Mouse (Mus musculus): ENCODE results near the gene LTO1. TPM values are rescaled to one million over a fixed set of nuclear protein-coding genes. Genes with fewer than 3 reads are reported as not detected.
A peak's percentile ranks its signal among the peaks of the same experiment; 100 is the strongest.

Gene LTO1
- polyA plus RNA-seq, 1 experiment from 2014 or later = 19.8 TPM

DNA sequence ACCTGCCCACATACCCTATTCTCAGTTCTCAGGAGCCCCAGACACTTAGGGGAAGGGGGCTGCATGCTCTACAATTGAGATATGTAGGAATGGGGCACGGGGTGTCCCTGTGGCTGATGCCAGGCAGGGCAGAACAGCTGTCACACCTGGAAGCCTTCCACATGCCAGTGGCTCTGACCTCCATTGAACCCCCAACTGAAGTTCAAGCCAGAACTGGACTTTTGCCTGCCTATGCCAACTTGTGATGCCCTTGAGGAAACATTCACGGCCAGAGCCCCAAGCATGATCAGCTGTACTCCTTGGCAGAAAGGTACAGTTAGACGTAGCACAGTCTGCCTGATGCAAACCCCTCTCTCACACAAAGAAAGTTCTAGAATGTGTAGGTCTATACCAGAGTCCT, 18.4 kb downstream of the LTO1 start:
- Histone ChIP-seq H3K27me3 (no peaks in the 10 kb centered on the region), H3K27ac (no peak overlapping the region), H3K9me3 (replicated peaks) (no peaks in the 10 kb centered on the region), H3K4me1 (replicated peaks) (peaks cover 19% of the 10 kb centered on the region), H3K4me3 (no peak overlapping the region), H3K36me3 (peaks cover 42% of the 10 kb centered on the region), H3K9ac (no peak overlapping the region), H3K4me2 (no peak overlapping the region)
- ATAC-seq (replicated peaks; ENCODE audit: insufficient number of reproducible peaks, insufficient read depth, low FRiP score, low read depth) = no peak
- WGBS = 86% methylated on average over 3 of the region's 3 CpGs

DNA sequence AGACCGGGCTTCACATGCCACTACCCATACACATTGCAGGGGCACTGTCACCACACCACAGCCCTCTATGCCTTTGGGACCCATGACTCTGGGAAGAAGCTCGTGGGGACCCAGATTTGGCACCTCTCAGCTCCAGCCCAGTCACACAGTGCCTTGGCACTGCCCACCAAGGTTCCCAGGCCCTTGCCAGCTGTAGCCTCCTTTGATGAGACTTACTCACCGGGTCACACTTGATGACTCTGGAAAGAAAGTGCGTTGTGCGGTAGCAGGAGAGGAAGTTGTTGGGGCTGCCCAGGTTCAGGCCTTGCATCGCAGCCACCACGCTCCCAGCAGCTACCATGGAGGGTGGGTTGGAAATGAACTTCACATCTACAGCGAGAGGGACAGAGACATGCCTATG, 18.9 kb downstream of the LTO1 start:
- Histone ChIP-seq H3K27ac (no peak overlapping the region), H3K36me3 (peaks cover 42% of the 10 kb centered on the region), H3K9ac (no peak overlapping the region), H3K27me3 (no peaks in the 10 kb centered on the region), H3K9me3 (replicated peaks) (no peaks in the 10 kb centered on the region), H3K4me1 (replicated peaks) (peaks cover 18% of the 10 kb centered on the region), H3K4me2 (no peak overlapping the region), H3K4me3 (no peak overlapping the region)
- WGBS = 86% methylated on average over 8 of the region's 8 CpGs
- no peak for ATAC-seq (replicated peaks; ENCODE audit: insufficient number of reproducible peaks, insufficient read depth, low FRiP score, low read depth)

DNA sequence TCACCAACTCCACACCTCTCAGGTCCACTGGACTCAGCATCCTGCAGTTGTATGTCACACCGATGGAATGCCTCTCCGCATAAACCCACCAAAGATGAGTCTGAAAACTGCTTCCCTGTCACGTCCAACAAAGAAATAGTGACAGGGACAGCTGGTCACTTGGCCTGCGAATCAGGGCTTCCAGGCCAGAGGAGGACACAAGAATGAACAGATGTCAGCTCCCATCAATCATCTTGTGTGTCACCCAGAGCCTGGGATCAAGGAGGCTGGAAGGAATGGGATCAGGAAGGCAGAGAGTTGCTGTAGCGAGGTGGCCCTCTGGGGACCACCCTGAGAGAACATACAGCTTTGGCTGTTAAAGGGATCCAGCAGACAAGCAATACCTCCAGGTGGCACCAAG, 20.0 kb downstream of the LTO1 start:
- Histone ChIP-seq H3K4me1 (replicated peaks) (peaks cover 26% of the 10 kb centered on the region), H3K9ac (no peak overlapping the region), H3K9me3 (replicated peaks) (no peaks in the 10 kb centered on the region), H3K4me3 (no peak overlapping the region), H3K27ac (no peak overlapping the region), H3K27me3 (no peaks in the 10 kb centered on the region), H3K4me2 (no peak overlapping the region), H3K36me3 (peaks cover 36% of the 10 kb centered on the region)
- WGBS = 76% methylated on average over 5 of the region's 5 CpGs
- ATAC-seq (replicated peaks; ENCODE audit: insufficient number of reproducible peaks, insufficient read depth, low FRiP score, low read depth) = no peak

DNA sequence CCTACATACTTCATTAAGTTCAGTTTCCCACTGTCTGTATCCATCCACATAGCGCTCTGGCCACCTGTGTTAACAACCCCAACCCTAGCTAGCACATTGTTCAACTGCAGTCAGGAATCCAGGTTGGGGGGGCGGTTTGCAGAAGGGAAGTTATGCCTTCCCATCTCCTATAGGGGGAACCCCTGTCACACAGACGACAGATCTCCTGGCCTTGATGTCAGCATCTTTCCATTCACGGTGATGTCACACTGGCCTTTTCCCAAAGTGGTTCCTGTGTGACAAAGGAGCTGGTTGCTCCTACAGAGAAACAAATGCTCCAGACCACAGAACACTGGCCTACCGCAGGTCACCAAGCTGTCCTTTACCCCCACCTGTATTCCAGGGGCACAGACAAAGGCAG, 20.7 kb downstream of the LTO1 start:
- peaks cover 33% of the 10 kb centered on the region for H3K4me1 ChIP-seq (replicated peaks)
- WGBS = 49% methylated on average over 5 of the region's 5 CpGs
- no peak overlapping the region for H3K4me2 ChIP-seq
- no peaks in the 10 kb centered on the region for H3K27me3 ChIP-seq
- H3K9me3 ChIP-seq (replicated peaks) = no peaks in the 10 kb centered on the region
- peaks cover 34% of the 10 kb centered on the region for H3K36me3 ChIP-seq
- ATAC-seq (replicated peaks; ENCODE audit: insufficient number of reproducible peaks, insufficient read depth, low FRiP score, low read depth) = no peak
- H3K4me3 ChIP-seq = no peak overlapping the region
- H3K9ac ChIP-seq = no peak overlapping the region
- no peak overlapping the region for H3K27ac ChIP-seq

DNA sequence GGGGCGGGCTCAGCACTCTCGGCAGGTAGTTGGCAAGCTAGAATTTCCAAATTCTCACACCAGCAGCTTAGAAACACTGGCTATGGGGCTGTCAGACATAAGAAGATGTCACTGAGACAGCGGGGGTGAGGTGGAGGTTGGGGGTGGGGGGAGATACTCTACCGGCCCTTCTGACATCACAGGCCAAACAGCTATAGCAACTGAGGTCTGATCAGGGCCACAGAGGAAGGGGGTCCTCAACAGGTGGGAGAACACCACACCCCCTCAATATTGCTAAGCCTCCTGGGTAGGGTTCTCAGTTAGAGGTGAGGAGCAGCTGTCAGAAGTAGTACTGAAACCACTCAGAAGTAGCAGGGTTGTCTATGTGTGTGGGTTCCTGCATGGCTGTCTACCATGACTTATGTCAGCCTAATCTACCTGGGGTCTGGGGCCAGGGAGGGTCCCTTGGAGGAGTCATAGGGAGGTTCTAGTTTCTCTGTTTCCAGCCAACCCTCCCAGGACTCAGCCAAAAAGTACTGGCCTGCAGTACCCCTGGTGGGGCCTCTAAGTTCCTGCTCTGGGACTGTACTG, 21.5 kb downstream of the LTO1 start:
- Histone ChIP-seq H3K4me2 (no peak overlapping the region), H3K4me1 (replicated peaks) (peaks cover 38% of the 10 kb centered on the region), H3K4me3 (no peak overlapping the region), H3K9ac (no peak overlapping the region), H3K36me3 (peaks cover 31% of the 10 kb centered on the region), H3K27ac (no peak overlapping the region), H3K9me3 (replicated peaks) (no peaks in the 10 kb centered on the region), H3K27me3 (no peaks in the 10 kb centered on the region)
- 86% methylated on average over 4 of the region's 4 CpGs for WGBS
- ATAC-seq (replicated peaks; ENCODE audit: insufficient number of reproducible peaks, insufficient read depth, low FRiP score, low read depth) = no peak

DNA sequence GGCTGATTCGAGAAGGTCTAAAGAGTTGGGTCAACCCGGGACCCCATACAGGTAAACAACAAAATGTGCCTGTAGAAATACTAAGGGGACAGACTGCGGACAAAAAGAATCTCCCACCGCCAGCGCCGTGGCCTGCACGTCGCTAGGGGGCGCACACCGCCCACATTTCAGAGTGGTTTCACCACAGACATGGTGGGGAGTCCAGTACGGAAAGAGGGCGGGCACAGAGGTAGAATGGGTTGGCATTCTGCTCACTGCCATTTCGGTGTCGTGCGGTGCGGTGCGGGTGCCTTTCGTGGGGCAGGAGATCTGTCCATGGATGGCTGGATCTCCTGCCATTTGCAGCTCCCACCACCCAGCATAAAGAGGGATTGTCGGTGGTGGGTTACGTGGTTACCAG, 22.6 kb downstream of the LTO1 start:
- no peaks in the 10 kb centered on the region for H3K27me3 ChIP-seq
- H3K9me3 ChIP-seq (replicated peaks) = no peaks in the 10 kb centered on the region
- H3K4me2 ChIP-seq = peak overlapping the region; percentile 87
- H3K9ac ChIP-seq = peak overlapping the region; percentile 73
- peaks cover 28% of the 10 kb centered on the region for H3K36me3 ChIP-seq
- 3% methylated on average over 20 of the region's 20 CpGs for WGBS
- ATAC-seq (replicated peaks; ENCODE audit: insufficient number of reproducible peaks, insufficient read depth, low FRiP score, low read depth) = no peak
- H3K4me3 ChIP-seq = peak overlapping the region; percentile 72
- peak overlapping the region; percentile 92; the same call in 1 of the 2 replicates for H3K27ac ChIP-seq
- H3K4me1 ChIP-seq (replicated peaks) = peaks cover 47% of the 10 kb centered on the region

DNA sequence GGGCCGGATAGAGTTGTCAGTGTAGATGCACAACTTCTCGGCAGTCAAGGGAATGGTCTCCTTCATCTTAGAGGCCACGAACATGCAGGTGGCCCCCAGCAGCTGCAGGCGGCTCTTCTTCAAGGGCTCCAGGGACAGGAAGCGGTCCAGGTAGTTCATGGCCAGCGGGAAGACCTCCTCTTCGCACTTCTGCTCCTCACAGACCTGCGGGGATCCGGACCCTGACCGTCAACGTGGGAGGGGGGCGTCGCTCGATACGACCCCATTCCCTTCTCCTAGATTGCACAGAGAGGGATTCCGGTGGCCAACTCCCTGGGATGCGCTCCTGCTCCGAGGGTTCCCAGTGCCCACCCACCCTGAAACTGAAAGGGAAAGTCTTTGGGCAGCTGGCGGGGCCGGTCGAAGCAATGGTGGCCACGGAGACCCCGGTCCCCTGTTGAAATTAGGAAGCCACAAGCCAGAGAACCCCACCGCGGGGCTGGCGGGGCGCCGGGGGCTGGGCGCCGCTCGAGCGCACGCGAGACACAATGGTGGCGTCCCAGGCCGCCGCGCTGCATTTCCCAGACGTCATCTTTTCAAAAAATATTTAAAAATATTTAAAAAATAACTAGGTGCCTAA, 23.1 kb downstream of the LTO1 start:
- Histone ChIP-seq H3K36me3 (peaks cover 23% of the 10 kb centered on the region), H3K27ac (peak overlapping the region; percentile 92), H3K4me2 (peak overlapping the region; percentile 87), H3K4me3 (peak overlapping the region; percentile 72), H3K4me1 (replicated peaks) (peaks cover 52% of the 10 kb centered on the region), H3K27me3 (no peaks in the 10 kb centered on the region), H3K9ac (peak overlapping the region; percentile 73), H3K9me3 (replicated peaks) (no peaks in the 10 kb centered on the region)
- under 1% methylated on average over 39 of the region's 39 CpGs for WGBS
- ATAC-seq (replicated peaks; ENCODE audit: insufficient number of reproducible peaks, insufficient read depth, low FRiP score, low read depth) = no peak

DNA sequence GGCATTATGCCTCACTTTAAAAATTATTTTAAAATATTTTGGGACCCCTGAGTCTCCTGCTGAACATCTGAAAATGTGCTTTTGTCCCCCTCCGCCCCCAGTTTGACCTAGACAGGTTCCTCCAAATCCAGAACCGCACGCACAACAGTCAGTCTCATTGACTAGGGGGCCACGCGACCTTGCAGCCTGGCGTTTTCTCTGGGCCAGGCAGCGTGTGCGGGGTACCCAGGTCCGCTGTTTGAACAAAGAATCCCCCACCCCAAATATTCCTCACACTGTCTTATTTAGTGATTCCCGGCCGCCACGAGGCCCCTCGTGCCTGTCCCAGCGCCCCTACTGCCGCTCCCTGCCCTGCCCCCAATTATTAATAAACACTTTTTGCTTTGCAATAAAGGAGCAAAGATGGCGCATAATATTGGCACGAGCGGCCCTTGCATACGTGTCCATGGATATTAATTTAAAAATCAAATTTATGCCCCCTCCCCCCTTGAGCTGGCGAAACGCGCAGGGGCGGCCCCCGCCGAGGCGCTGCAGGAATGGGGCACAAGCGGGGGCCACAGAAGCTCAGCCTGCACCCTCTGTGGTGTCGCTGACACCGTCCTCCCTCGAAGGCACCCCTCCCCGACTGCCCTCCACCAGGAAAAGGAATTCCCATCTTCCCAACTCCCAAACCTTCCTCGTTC, 23.9 kb downstream of the LTO1 start:
- Histone ChIP-seq H3K27ac (peak overlapping the region; percentile 92), H3K4me2 (peak overlapping the region; percentile 87), H3K4me1 (replicated peaks) (peaks cover 54% of the 10 kb centered on the region), H3K9ac (peak overlapping the region; percentile 73), H3K9me3 (replicated peaks) (no peaks in the 10 kb centered on the region), H3K36me3 (peaks cover 15% of the 10 kb centered on the region), H3K4me3 (peak overlapping the region; percentile 72), H3K27me3 (no peaks in the 10 kb centered on the region)
- WGBS = under 1% methylated on average over 32 of the region's 32 CpGs
- no peak for ATAC-seq (replicated peaks; ENCODE audit: insufficient number of reproducible peaks, insufficient read depth, low FRiP score, low read depth)

DNA sequence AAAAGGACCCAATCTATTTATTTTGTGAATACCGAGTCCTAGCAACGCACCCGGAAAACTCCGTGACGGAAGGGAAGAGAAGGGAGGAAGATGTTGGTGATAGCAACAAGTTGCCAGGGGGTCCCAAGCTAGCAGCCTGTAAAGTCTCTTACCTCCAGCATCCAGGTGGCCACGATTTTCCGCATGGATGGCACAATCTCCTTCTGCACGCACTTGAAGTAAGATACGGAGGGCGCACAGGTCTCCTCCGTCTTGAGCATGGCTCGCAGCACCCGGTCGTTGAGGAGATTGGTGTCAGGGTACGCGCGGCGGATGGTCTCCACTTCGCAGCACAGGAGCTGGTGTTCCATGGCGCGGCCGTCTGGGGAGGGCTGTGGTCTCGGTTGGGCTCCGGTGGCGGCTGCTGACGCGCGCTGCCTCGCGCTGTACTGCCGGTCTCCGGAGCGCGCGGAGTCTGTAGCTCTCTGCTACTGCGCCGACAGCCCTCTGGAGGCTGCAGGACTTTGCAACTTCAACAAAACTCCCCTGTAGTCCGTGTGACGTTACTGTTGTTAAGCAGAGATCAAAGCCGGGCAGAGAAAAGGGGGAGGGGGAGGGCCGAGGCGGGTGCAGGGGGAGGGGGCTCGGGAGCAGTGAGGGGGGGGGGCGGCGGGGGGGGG, 24.6 kb downstream of the LTO1 start, which contains the start of gene Ccnd1:
Ccnd1 (minus strand) TSS at position 582 of the 659 bp plus-strand sequence.
- Histone ChIP-seq H3K9me3 (replicated peaks) (no peaks in the 10 kb centered on the region), H3K27ac (peak within 1 kb of the TSS; percentile 92), H3K4me1 (replicated peaks) (peaks cover 54% of the 10 kb centered on the region), H3K9ac (peak within 1 kb of the TSS; percentile 73), H3K27me3 (no peaks in the 10 kb centered on the region), H3K4me3 (peak within 1 kb of the TSS; percentile 72), H3K36me3 (peaks cover 9% of the 10 kb centered on the region; the same call in 1 of the 2 replicates), H3K4me2 (peak within 1 kb of the TSS; percentile 87)
- WGBS = 0% methylated on average over 40 of the region's 45 CpGs
- peak; percentile 48; the same call in 1 of the 2 replicates for ATAC-seq (replicated peaks; ENCODE audit: insufficient number of reproducible peaks, insufficient read depth, low FRiP score, low read depth)

DNA sequence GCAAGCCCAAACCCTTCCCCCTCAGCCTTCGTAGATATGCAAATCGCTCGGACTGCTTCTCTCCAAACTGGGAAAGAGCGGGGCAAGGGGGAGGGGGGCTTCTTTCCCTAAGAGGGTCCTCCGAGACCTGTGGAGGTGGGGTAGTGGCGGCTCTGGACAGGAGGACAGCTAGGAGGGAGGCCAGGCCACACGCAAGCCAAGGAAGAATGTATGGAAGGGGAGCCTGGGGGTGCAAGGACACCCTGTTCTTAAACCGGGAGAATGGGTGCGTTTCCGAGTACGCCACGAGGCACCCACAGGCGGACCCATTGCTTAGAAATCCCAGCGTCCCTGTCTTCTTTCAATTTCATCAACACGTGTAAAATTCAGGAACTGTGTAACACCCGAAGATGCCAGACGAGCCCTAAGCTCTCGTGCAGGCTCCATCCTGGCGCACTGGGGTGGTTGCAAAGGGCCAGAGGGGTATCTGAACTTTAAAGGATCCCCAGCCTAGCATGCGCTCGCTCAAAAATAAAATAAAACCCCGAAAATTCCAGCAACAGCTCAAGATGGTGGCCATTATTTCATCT, 25.2 kb downstream of the LTO1 start:
- H3K9me3 ChIP-seq (replicated peaks) = no peaks in the 10 kb centered on the region
- no peak for ATAC-seq (replicated peaks; ENCODE audit: insufficient number of reproducible peaks, insufficient read depth, low FRiP score, low read depth)
- H3K4me1 ChIP-seq (replicated peaks) = peaks cover 54% of the 10 kb centered on the region
- H3K4me3 ChIP-seq = peak overlapping the region; percentile 72
- no peaks in the 10 kb centered on the region for H3K27me3 ChIP-seq
- peak overlapping the region; percentile 87 for H3K4me2 ChIP-seq
- under 1% methylated on average over 22 of the region's 22 CpGs for WGBS
- peak overlapping the region; percentile 73 for H3K9ac ChIP-seq
- peaks cover 9% of the 10 kb centered on the region; the same call in 1 of the 2 replicates for H3K36me3 ChIP-seq
- H3K27ac ChIP-seq = peak overlapping the region; percentile 92

DNA sequence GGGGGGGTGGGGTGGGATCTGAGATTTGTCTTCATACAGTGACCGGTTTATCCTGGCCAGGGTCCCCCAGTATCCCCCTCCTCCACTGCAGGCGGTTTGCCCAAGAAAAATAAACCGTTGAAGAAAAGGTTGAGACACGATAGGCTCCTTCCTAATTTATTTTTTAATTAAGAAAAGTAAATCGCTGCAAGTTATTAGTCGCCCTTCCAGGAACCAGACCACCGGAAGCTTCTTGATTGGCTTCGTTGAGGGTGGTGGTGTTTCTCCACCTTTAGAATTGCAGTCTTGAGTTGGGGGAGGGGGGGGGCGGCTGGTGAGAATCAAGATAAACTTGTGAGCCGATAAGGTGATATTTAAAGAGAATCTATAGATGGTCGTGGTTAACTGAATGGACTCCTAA, 25.7 kb downstream of the LTO1 start:
- peak overlapping the region; percentile 72 for H3K4me3 ChIP-seq
- peaks cover 9% of the 10 kb centered on the region; the same call in 1 of the 2 replicates for H3K36me3 ChIP-seq
- 2% methylated on average over 11 of the region's 11 CpGs for WGBS
- no peaks in the 10 kb centered on the region for H3K9me3 ChIP-seq (replicated peaks)
- H3K9ac ChIP-seq = peak overlapping the region; percentile 73; the same call in 1 of the 2 replicates
- peak overlapping the region; percentile 87 for H3K4me2 ChIP-seq
- peaks cover 54% of the 10 kb centered on the region for H3K4me1 ChIP-seq (replicated peaks)
- peak overlapping the region; percentile 92 for H3K27ac ChIP-seq
- no peaks in the 10 kb centered on the region for H3K27me3 ChIP-seq
- ATAC-seq (replicated peaks; ENCODE audit: insufficient number of reproducible peaks, insufficient read depth, low FRiP score, low read depth) = no peak
